Mouse (Mus musculus): ENCODE results near the gene Efcc1. TPM values are rescaled to one million over a fixed set of nuclear protein-coding genes. Genes with fewer than 3 reads are reported as not detected.

Efcc1 gene
- polyA plus RNA-seq, 1 experiment from 2014 or later, result 5.5 TPM

GRCm38 (mm10) chr6:87805448-87805847, 74.8 kb downstream of the Efcc1 start:
- no peak for ATAC-seq
- H3K36me3 ChIP-seq (ENCODE audit: control insufficient read depth, insufficient read depth, low read length), result no peaks in the 10 kb centered on the region
- no peak overlapping the region for H3K4me2 ChIP-seq (ENCODE audit: low read length)
- WGBS, result 89% methylated on average over 7 of the region's 7 CpGs
- no peak overlapping the region for H3K27ac ChIP-seq (ENCODE audit: low read length)
- no peak overlapping the region for H3K9ac ChIP-seq (ENCODE audit: low read depth, low read length)
- H3K9me3 ChIP-seq (replicated peaks; ENCODE audit: control insufficient read depth, low read length, poor library complexity, severe bottlenecking), result no peaks in the 10 kb centered on the region
- peaks cover 6% of the 10 kb centered on the region for H3K4me1 ChIP-seq (ENCODE audit: control insufficient read depth, insufficient read depth, low read length)
- H3K27me3 ChIP-seq (ENCODE audit: control insufficient read depth, insufficient read depth, low read depth, low read length), result no peaks in the 10 kb centered on the region
- no peak overlapping the region for H3K4me3 ChIP-seq (ENCODE audit: low read depth, low read length)

Other genes starting within 250 kb of the Efcc1 start
- 0.99 and 1.9 TPM in 2 replicates for gene Arhgap25, start 197.6 kb upstream of the Efcc1 start, polyA plus RNA-seq (2015; fragmentation: Nextera tagmentation; extraction: Ambion mirVana)
- gene Prokr1, start 140.1 kb upstream of the Efcc1 start, polyA plus RNA-seq (2015; fragmentation: Nextera tagmentation; extraction: Ambion mirVana), result 1.6 and 2.8 TPM in 2 replicates
- gene Aplf, start 58.7 kb upstream of the Efcc1 start, polyA plus RNA-seq (2015; fragmentation: Nextera tagmentation; extraction: Ambion mirVana), result 7.1 and 7.7 TPM in 2 replicates
- 0.50 and 0.66 TPM in 2 replicates for gene Gp9, start 47.2 kb downstream of the Efcc1 start, polyA plus RNA-seq (2015; fragmentation: Nextera tagmentation; extraction: Ambion mirVana)
- 9.7 and 11.0 TPM in 2 replicates for gene Rab43, start 81.3 kb downstream of the Efcc1 start, polyA plus RNA-seq (2015; fragmentation: Nextera tagmentation; extraction: Ambion mirVana)
- gene Gm45140, start 104.9 kb downstream of the Efcc1 start, polyA plus RNA-seq (2015; fragmentation: Nextera tagmentation; extraction: Ambion mirVana), result 2.5 and 4.0 TPM in 2 replicates
- gene Isy1, start 107.9 kb downstream of the Efcc1 start, polyA plus RNA-seq (2015; fragmentation: Nextera tagmentation; extraction: Ambion mirVana), result 26.2 and 27.5 TPM in 2 replicates
- 484 and 498 TPM in 2 replicates for gene Cnbp, start 120.2 kb downstream of the Efcc1 start, polyA plus RNA-seq (2015; fragmentation: Nextera tagmentation; extraction: Ambion mirVana)
- 198 and 203 TPM in 2 replicates for gene Copg1, start 156.9 kb downstream of the Efcc1 start, polyA plus RNA-seq (2015; fragmentation: Nextera tagmentation; extraction: Ambion mirVana)
- 42.1 and 44.5 TPM in 2 replicates for gene Hmces, start 183.1 kb downstream of the Efcc1 start, polyA plus RNA-seq (2015; fragmentation: Nextera tagmentation; extraction: Ambion mirVana)

Data from midbrain, embryonic 16.5 days (tissue).